Mouse (Mus musculus) kidney, postnatal 0 days (tissue): Measurements from ENCODE around the gene Gpr182. TPM values are rescaled to one million over a fixed set of nuclear protein-coding genes. Genes with fewer than 3 reads are reported as not detected.
"Not testable (repeated sequence)": the region's sequence is repeated elsewhere in the genome, so short reads cannot be mapped to it uniquely, and the experiment has no call there.

Experiments
- ATAC-seq: fragments of 200-750 bp; cut with Nextera tagmentation; replicated peaks from 2 replicates; pipeline ENCODE4 v1.8.0; 2017; ENCODE audit warnings: low read depth, moderate number of reproducible peaks, moderate TSS enrichment, moderate library complexity; ENCODE audit not compliant: low FRiP score
- DNase-seq: peaks from one replicate; pipeline ENCODE4 v3.0.0-alpha.2; 2016; ENCODE audit warnings: low spot score
- H3K27ac ChIP-seq: fragments of 300-500 bp; sonication (generic); 2 replicates; pipeline ENCODE4 v1.5.1; 2014; ENCODE audit warnings: mild to moderate bottlenecking
- H3K27me3 ChIP-seq: fragments of 300-500 bp; sonication (generic); 2 replicates; pipeline ENCODE4 v1.6.1; 2014; ENCODE audit warnings: low read length, mixed read lengths; ENCODE audit not compliant: insufficient read depth
- H3K36me3 ChIP-seq: fragments of 300-500 bp; sonication (generic); 2 replicates; pipeline ENCODE4 v1.6.1; 2014; ENCODE audit warnings: low read length, mixed read lengths; ENCODE audit not compliant: insufficient read depth
- H3K4me1 ChIP-seq: fragments of 300-500 bp; sonication (generic); replicated peaks from 2 replicates; pipeline ENCODE4 v1.6.1; 2014; ENCODE audit warnings: antibody characterized with exemption, low read length, mixed read lengths; ENCODE audit not compliant: insufficient read depth
- H3K4me2 ChIP-seq: fragments of 300-500 bp; sonication (generic); 2 replicates; pipeline ENCODE4 v1.6.1; 2014; ENCODE audit warnings: mild to moderate bottlenecking, low read length, moderate library complexity, mixed read lengths
- H3K4me3 ChIP-seq: fragments of 300-500 bp; sonication (generic); replicated peaks from 2 replicates; pipeline ENCODE4 v1.5.1; 2014; ENCODE audit warnings: low read depth, low read length
- H3K9ac ChIP-seq: fragments of 300-500 bp; sonication (generic); 2 replicates; pipeline ENCODE4 v1.6.1; 2014; ENCODE audit warnings: low read depth, low read length
- H3K9me3 ChIP-seq: fragments of 300-500 bp; sonication (generic); replicated peaks from 2 replicates; pipeline ENCODE4 v1.6.1; 2016; ENCODE audit warnings: low read length, inconsistent platforms, mixed read lengths
- CTCF ChIP-seq: IDR thresholded peaks from 2 replicates; pipeline ENCODE4 v1.5.1; 2016; ENCODE audit warnings: antibody characterized with exemption, low read depth, mild to moderate bottlenecking, moderate library complexity
- WGBS: fragments of 180-500 bp; shearing (Covaris S2); extraction: QIAGEN DNeasy Blood & Tissue Kit; methylation state at CpG from one replicate; pipeline ENCODE4 v1.1.7; 2014; 5-methylcytosine and 5-hydroxymethylcytosine counted together
- polyA plus RNA-seq: library from polyadenylated mRNA; unstranded; fragments of >200 nt; fragmentation: Nextera tagmentation; extraction: Ambion mirVana; gene quantifications from 2 replicates; pipeline ENCODE4 v1.2.1, GENCODE M21; 2015

Gene Gpr182
- polyA plus RNA-seq, 1 experiment from 2014 or later, result 8.3 TPM

GRCm38 (mm10) chr10:127763914-127764680 lies 12.6 kb upstream of the Gpr182 start:
- H3K4me1 ChIP-seq, result no peaks in the 10 kb centered on the region
- DNase-seq (peak; percentile 44), ATAC-seq (peak; percentile 85)
- no peaks in the 10 kb centered on the region for H3K9me3 ChIP-seq
- H3K27me3 ChIP-seq, result no peaks in the 10 kb centered on the region
- no peak for TF ChIP-seq CTCF
- H3K9ac ChIP-seq, result no peak overlapping the region
- H3K36me3 ChIP-seq, result no peaks in the 10 kb centered on the region
- WGBS, result 52% methylated on average over 12 of the region's 12 CpGs
- H3K4me2 ChIP-seq, result no peak overlapping the region
- no peak overlapping the region for H3K4me3 ChIP-seq
- peak overlapping the region; percentile 51; the same call in 1 of the 2 replicates for H3K27ac ChIP-seq

GRCm38 (mm10) chr10:127762926-127763325 lies 11.4 kb upstream of the Gpr182 start:
- WGBS, result 89% methylated on average over 10 of the region's 10 CpGs
- not testable (repeated sequence) for H3K4me3 ChIP-seq, H3K27me3 ChIP-seq, H3K9ac ChIP-seq, H3K4me1 ChIP-seq, H3K9me3 ChIP-seq, DNase-seq, ATAC-seq, H3K36me3 ChIP-seq, H3K27ac ChIP-seq, H3K4me2 ChIP-seq

DNA sequence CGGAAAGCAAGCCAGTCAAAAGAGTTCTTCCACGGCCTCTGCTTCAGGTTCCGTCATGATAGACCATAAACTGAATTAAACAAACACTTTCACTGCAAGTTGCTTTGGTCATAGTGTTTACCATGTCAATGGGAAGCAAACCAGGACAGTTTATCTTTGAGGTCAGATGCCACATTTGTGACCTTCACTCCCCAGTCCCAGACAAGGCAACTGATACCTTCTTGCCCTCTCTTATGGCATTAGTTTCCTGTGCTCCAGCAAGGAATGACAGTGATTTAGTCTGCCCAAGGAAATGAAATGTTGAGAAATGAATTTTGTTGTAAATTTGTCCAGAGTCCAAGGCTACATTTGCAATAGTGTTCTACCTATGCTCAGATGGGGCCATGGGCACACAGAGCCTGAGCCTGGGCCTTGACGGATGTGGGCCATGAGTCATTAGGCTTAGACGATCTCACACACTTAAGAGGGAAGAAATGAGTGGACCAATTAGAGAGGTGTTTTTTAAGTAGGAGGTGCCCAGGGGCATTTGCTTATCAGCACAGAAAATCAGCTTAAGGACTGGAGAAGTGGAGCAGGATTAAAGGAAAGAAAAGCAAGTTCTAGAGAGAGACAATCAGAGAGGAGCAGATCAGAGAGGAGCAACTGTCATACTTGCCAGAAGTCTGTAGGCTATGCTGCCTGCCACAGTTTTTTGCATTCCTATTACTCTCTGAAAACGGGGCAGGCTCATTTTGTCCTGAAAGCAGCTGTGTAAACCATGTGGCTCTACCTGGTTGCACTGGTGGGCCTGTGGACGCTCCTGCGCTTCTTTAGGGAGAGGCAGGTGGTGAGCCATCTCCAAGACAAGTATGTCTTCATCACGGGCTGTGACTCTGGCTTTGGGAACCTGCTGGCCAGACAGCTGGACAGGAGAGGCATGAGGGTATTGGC lies 7.9 kb upstream of the Gpr182 start, which contains the start of the genes Rdh1 and Rdh16f1:
Rdh1 (plus strand) TSS at position 541 of the 930 bp plus-strand sequence.
Rdh16f1 (plus strand) TSS at position 607 of the 930 bp plus-strand sequence.
- Histone ChIP-seq H3K36me3 (no peaks in the 10 kb centered on the region), H3K4me1 (0 out of 2 replicates have a peak, but pooled peaks cover 9% of the 10 kb centered on the region), H3K4me3 (no peak within 1 kb of the TSS), H3K9me3 (no peaks in the 10 kb centered on the region), H3K4me2 (no peak within 1 kb of the TSS), H3K27ac (no peak within 1 kb of the TSS), H3K27me3 (no peaks in the 10 kb centered on the region), H3K9ac (no peak within 1 kb of the TSS)
- no peak for TF ChIP-seq CTCF
- DNase-seq (no peak), ATAC-seq (no peak)
- WGBS, result 59% methylated on average over 9 of the region's 9 CpGs

DNA sequence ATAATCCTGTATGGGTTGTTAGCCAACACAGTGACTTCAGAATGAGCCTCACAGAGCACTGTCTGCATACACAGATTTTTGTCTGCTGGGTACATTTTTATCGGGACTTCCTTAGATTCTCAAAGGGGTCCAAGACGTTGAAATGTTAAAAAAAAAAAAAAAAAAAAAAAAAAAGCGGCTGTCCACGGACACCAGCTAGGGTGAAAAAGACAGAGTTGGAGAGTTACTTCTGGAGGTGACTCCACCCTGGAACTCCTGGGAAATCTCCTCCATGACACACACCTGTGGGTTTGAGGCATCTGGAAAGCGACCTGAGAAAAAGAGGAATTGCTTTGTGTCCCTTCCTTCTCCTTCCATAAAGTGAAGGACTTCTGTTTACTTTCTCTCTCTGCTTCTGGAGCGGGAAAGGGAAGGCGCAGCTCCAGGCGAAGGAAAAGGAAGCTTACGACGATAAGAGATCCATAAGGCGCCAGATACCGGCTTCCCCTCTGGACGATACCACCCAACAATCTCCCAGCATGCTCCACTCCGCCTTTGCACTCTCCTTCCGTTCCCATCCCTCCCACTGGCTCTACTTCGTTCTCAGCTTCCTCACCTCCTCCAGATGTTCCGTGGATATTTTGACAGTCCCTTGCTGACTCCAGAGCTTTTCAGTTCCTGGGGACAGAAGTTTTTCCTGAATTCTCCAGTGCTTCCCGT lies 4.4 kb upstream of the Gpr182 start:
- Histone ChIP-seq H3K4me1 (0 out of 2 replicates have a peak, but pooled peaks cover 11% of the 10 kb centered on the region), H3K27me3 (no peaks in the 10 kb centered on the region), H3K9ac (0 out of 2 replicates have a peak overlapping the region, but pooled peaks have one; percentile 27), H3K4me2 (peak overlapping the region; percentile 46), H3K9me3 (no peaks in the 10 kb centered on the region), H3K4me3 (no peak overlapping the region), H3K27ac (peak overlapping the region; percentile 42; the same call in 1 of the 2 replicates), H3K36me3 (no peaks in the 10 kb centered on the region)
- no peak for TF ChIP-seq CTCF
- ATAC-seq (no peak), DNase-seq (peak; percentile 55)
- WGBS, result 40% methylated on average over 18 of the region's 18 CpGs

DNA sequence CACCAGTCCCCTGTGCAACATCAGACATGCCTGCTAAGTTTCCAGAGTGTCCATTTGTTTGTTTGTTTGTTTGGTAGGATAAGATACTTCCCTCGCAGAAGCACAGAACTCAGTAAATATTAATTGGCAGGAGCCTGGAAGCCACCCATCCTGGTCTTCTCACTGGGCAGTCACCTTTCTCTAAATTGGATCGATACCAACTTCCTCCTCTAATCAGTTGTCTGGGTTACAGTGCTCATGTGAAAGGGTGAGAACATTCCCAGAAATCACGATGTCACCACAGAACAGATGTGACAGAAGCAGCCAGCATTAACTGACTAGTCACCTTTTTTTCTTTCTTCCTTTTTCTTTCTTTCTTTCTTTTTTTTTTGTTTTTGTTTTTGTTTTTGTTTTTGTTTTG lies 3.7 kb upstream of the Gpr182 start:
- Histone ChIP-seq H3K4me3 (no peak overlapping the region), H3K9ac (no peak overlapping the region), H3K4me1 (0 out of 2 replicates have a peak, but pooled peaks cover 11% of the 10 kb centered on the region), H3K36me3 (no peaks in the 10 kb centered on the region), H3K4me2 (no peak overlapping the region), H3K9me3 (no peaks in the 10 kb centered on the region), H3K27ac (no peak overlapping the region), H3K27me3 (no peaks in the 10 kb centered on the region)
- no peak for ATAC-seq
- 66% methylated on average over 3 of the region's 3 CpGs for WGBS
- DNase-seq, result no peak
- no peak for TF ChIP-seq CTCF
